Mouse (Mus musculus): ENCODE measurements around the gene Mpzl1. TPM values are rescaled to one million over a fixed set of nuclear protein-coding genes. Genes with fewer than 3 reads are reported as not detected.

Gene Mpzl1
- polyA plus RNA-seq, 1 experiment from 2014 or later = 164 TPM

DNA sequence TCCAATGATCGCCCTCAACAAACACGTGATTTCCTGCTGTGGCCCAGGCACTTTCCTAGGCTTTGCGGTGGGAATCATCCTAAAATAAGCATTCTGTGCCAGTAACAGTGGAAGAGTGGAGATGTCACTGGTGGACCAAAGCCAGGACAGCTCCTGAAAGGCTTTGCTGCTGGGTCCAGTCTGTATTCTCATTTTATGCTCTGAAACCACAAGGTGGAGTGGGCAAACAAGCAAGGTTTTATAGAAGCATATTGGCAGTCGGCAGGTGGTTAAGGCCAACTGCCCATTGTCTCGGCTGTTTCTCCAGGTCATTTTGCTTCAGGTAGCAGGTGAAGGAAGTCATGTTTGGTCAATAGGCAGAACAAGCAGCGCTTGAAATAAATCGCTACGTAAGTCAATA lies 3.2 kb downstream of the Mpzl1 start:
- no peak for ATAC-seq (ENCODE audit: insufficient number of reproducible peaks, insufficient read depth, low FRiP score, low TSS enrichment)
- Histone ChIP-seq H3K9ac (no peak overlapping the region), H3K9me3 (no peaks in the 10 kb centered on the region), H3K27me3 (no peaks in the 10 kb centered on the region), H3K36me3 (0 out of 2 replicates have a peak, but pooled peaks cover 4% of the 10 kb centered on the region), H3K4me2 (replicated peaks) (no peak overlapping the region), H3K27ac (no peak overlapping the region), H3K4me3 (no peak overlapping the region), H3K4me1 (peaks cover 34% of the 10 kb centered on the region)
- 84% methylated on average over 8 of the region's 8 CpGs for WGBS

DNA sequence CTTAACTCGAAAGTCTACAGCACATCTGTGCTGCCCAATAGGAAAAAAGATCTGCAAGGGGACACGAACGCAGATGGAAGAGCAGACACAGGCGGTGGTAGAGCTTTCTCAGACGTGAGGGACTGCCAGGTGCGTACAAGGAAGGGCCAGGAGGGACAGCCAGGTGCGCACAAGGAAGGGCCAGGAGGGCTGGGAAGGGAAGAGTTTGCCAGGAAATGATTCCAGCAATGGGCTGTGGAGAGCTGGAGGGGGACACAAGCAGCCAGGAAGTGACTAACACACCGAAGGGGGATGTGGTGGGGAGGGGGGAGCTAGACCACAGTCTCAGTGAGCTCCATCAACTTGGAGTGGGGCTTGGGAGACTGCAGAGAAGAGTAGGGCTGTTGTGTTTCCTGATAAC lies 4.4 kb downstream of the Mpzl1 start:
- Histone ChIP-seq H3K27me3 (no peaks in the 10 kb centered on the region), H3K27ac (peak overlapping the region; percentile 18; the same call in 1 of the 2 replicates), H3K4me1 (peaks cover 25% of the 10 kb centered on the region), H3K4me3 (no peak overlapping the region), H3K36me3 (0 out of 2 replicates have a peak, but pooled peaks cover 4% of the 10 kb centered on the region), H3K9me3 (no peaks in the 10 kb centered on the region), H3K4me2 (replicated peaks) (0 out of 2 replicates have a peak overlapping the region, but pooled peaks have one; percentile 7), H3K9ac (no peak overlapping the region)
- no peak for ATAC-seq (ENCODE audit: insufficient number of reproducible peaks, insufficient read depth, low FRiP score, low TSS enrichment)
- 31% methylated on average over 8 of the region's 8 CpGs for WGBS

DNA sequence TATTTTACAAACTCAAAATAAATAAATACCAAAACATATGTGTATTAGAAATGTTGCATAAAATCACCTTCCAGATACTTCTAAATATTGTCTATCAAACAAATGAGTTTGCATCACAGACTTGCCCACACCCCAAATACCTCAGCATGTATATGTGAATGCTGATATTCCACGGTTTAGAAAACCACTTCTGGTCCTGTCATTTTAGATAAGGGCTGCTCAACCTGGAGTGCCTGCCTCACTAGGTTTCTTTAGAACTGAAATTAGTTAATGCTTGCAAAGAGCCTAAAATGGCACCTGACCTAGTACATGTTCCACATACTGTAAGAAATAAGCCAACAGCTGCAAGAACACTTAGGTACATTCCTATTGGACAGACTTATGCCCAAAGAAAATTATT lies 5.7 kb downstream of the Mpzl1 start:
- no peak overlapping the region for H3K9ac ChIP-seq
- WGBS = 85% methylated on average over 1 of the region's 1 CpGs
- 0 out of 2 replicates have a peak, but pooled peaks cover 4% of the 10 kb centered on the region for H3K36me3 ChIP-seq
- H3K4me3 ChIP-seq = no peak overlapping the region
- H3K27ac ChIP-seq = no peak overlapping the region
- H3K27me3 ChIP-seq = no peaks in the 10 kb centered on the region
- no peaks in the 10 kb centered on the region for H3K9me3 ChIP-seq
- peaks cover 25% of the 10 kb centered on the region for H3K4me1 ChIP-seq
- no peak for ATAC-seq (ENCODE audit: insufficient number of reproducible peaks, insufficient read depth, low FRiP score, low TSS enrichment)
- no peak overlapping the region for H3K4me2 ChIP-seq (replicated peaks)

DNA sequence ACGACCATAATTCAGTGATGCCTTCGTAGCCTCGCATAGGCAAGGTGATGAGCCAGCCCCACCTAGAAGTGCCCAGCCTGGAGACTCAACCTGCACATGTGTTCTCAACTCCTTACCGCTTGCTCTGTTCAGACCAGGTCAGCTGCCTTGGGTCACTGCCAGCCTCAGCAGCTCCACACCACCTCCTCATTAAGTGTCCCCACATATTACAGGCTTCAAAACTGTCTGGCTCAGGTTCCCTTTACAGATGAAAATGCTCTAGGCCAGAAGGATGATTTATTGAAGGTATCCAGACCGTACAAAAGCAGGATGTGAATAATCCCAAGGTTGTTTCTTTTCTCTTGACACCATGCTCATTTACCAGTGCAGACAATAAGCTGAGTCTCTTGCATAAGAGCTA lies 8.4 kb downstream of the Mpzl1 start:
- H3K4me3 ChIP-seq = no peak overlapping the region
- no peaks in the 10 kb centered on the region for H3K27me3 ChIP-seq
- H3K9me3 ChIP-seq = no peaks in the 10 kb centered on the region
- peaks cover 10% of the 10 kb centered on the region; the same call in 1 of the 2 replicates for H3K36me3 ChIP-seq
- no peak overlapping the region for H3K9ac ChIP-seq
- 90% methylated on average over 5 of the region's 5 CpGs for WGBS
- ATAC-seq (ENCODE audit: insufficient number of reproducible peaks, insufficient read depth, low FRiP score, low TSS enrichment) = no peak
- peaks cover 13% of the 10 kb centered on the region for H3K4me1 ChIP-seq
- no peak overlapping the region for H3K27ac ChIP-seq
- H3K4me2 ChIP-seq (replicated peaks) = no peak overlapping the region

DNA sequence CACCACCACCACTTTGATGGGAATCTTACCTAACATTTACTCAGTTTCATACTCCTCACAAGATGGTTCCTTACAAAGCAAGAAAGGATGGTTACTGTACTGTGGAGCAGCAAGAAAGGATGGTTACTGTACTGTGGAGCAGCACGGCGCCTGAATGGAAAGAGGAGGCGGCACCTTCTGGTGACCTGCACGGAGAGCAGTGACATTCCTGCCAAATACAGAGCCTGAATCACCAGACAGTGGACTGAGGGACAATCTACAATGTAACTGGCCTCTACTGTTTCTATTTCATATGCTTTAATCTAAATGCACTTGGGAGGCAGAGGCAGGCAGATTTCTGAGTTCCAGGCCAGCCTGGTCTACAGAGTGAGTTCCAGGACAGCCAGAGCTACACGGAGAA lies 9.3 kb downstream of the Mpzl1 start:
- Histone ChIP-seq H3K36me3 (peaks cover 9% of the 10 kb centered on the region; the same call in 1 of the 2 replicates), H3K9ac (no peak overlapping the region), H3K4me1 (peaks cover 8% of the 10 kb centered on the region), H3K27ac (no peak overlapping the region), H3K4me3 (no peak overlapping the region), H3K9me3 (no peaks in the 10 kb centered on the region), H3K27me3 (no peaks in the 10 kb centered on the region), H3K4me2 (replicated peaks) (no peak overlapping the region)
- 85% methylated on average over 5 of the region's 5 CpGs for WGBS
- ATAC-seq (ENCODE audit: insufficient number of reproducible peaks, insufficient read depth, low FRiP score, low TSS enrichment) = no peak

DNA sequence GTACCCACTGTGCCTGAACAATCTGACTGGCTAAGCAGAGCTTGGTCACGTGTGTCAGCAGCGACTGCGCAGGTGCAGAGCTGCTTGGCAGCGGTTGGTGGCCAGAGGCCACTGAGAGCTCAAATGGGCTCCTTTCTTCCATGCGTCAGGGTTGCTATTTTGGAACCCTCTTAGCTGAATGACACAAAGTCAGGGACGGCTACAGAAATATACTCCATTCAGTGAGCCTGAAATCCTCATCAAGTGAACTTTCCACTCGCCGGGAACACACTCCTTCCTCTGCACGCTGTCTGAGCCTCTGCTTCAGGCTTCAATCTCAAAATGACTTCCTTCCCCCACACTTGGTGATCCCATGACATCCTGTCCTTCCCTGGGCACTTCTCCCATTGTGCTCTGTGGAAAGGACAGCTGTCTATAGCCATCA lies 16.1 kb downstream of the Mpzl1 start:
- peaks cover 17% of the 10 kb centered on the region for H3K4me1 ChIP-seq
- 0 out of 2 replicates have a peak overlapping the region, but pooled peaks have one; percentile 46 for H3K27ac ChIP-seq
- WGBS = 56% methylated on average over 9 of the region's 9 CpGs
- no peak overlapping the region for H3K4me3 ChIP-seq
- no peaks in the 10 kb centered on the region for H3K27me3 ChIP-seq
- peaks cover 17% of the 10 kb centered on the region for H3K36me3 ChIP-seq
- no peaks in the 10 kb centered on the region; the same call in 1 of the 2 replicates for H3K9me3 ChIP-seq
- ATAC-seq (ENCODE audit: insufficient number of reproducible peaks, insufficient read depth, low FRiP score, low TSS enrichment) = no peak
- H3K4me2 ChIP-seq (replicated peaks) = no peak overlapping the region
- H3K9ac ChIP-seq = no peak overlapping the region

DNA sequence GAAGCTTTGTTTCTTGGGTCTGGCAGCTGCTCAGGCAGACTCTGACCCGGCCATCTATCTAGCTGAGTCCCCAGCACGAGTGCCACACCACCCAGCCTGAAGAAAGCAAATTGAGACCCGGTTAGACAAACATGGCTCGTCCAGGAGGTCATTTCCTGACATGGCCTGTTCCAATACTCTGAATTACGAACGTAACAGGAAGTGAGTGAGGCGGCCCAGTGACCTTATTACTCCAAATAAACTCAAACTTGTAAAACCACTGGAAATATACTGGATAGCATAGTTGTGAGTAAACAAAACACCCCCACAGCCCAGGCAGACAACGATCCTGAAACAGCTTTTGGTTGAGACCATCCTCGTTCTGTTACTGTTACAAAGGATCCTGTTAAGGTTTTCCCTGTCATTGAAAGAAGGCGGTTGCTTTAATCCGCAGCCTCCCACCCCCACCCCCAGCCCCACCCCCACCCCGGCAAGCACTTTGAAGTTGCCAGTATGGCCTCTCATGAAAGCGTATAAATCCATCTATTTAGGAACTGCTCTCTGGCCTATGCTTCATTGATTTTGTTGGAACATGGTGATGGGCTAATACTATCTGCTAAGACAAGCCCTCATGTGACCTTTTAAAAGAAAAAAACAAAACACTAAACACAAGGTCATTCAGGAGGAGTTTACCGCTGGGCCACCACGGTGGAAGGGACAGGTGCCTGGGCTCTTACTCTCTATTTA lies 17.0 kb downstream of the Mpzl1 start:
- 15% methylated on average over 15 of the region's 15 CpGs for WGBS
- H3K4me3 ChIP-seq = no peak overlapping the region
- peaks cover 17% of the 10 kb centered on the region for H3K4me1 ChIP-seq
- H3K36me3 ChIP-seq = peaks cover 11% of the 10 kb centered on the region
- H3K4me2 ChIP-seq (replicated peaks) = no peak overlapping the region
- no peaks in the 10 kb centered on the region for H3K27me3 ChIP-seq
- no peaks in the 10 kb centered on the region; the same call in 1 of the 2 replicates for H3K9me3 ChIP-seq
- ATAC-seq (ENCODE audit: insufficient number of reproducible peaks, insufficient read depth, low FRiP score, low TSS enrichment) = no peak
- peak overlapping the region; percentile 1; the same call in 1 of the 2 replicates for H3K27ac ChIP-seq
- no peak overlapping the region for H3K9ac ChIP-seq

DNA sequence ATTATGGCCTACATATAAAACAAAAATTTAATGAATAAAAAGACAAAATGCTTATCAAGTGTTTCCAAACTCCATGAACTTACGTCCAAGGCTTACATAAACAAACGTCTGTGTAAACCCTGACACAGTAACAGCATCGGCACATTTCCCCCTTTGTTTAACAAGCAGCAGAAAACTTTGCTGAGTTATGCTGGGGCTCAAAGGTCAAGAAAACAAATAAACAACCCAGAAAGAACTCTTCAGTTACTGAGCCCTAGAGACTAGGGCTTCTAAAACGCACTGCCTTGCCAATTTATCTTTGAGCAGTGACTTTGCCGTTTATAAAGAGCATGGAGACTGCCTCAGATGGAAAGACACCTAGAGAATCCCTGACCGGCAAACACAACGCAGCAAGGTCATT lies 17.7 kb downstream of the Mpzl1 start:
- no peak overlapping the region for H3K4me2 ChIP-seq (replicated peaks)
- peak overlapping the region; percentile 1; the same call in 1 of the 2 replicates for H3K27ac ChIP-seq
- no peak for ATAC-seq (ENCODE audit: insufficient number of reproducible peaks, insufficient read depth, low FRiP score, low TSS enrichment)
- H3K27me3 ChIP-seq = no peaks in the 10 kb centered on the region
- no peak overlapping the region for H3K9ac ChIP-seq
- H3K4me3 ChIP-seq = no peak overlapping the region
- 28% methylated on average over 7 of the region's 7 CpGs for WGBS
- peaks cover 17% of the 10 kb centered on the region for H3K4me1 ChIP-seq
- H3K36me3 ChIP-seq = peaks cover 11% of the 10 kb centered on the region
- H3K9me3 ChIP-seq = no peaks in the 10 kb centered on the region; the same call in 1 of the 2 replicates

DNA sequence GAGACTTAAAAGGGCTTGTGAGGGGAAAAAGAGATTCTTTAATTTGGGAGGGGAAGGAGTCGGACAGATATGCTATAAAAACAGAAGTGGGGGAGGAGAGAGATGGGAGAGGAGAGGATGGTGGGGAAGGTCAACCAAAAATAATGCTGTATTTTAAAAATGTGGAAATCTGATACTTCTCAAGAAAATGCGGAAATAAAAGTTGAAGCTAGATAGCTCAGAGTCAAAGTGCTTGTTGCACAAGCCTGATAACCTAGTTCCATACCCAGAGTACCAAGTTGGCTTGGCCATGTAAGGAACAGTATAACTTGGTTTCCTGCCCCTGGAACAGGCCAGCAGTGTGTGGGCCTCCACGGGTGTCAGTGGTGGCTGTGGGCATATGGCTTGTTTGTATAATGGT lies 19.5 kb downstream of the Mpzl1 start:
- H3K4me1 ChIP-seq = peaks cover 32% of the 10 kb centered on the region
- H3K9ac ChIP-seq = no peak overlapping the region
- no peak for ATAC-seq (ENCODE audit: insufficient number of reproducible peaks, insufficient read depth, low FRiP score, low TSS enrichment)
- H3K27me3 ChIP-seq = no peaks in the 10 kb centered on the region
- H3K4me3 ChIP-seq = no peak overlapping the region
- H3K4me2 ChIP-seq (replicated peaks) = no peak overlapping the region
- H3K36me3 ChIP-seq = peaks cover 11% of the 10 kb centered on the region
- WGBS = 91% methylated on average over 3 of the region's 3 CpGs
- H3K9me3 ChIP-seq = no peaks in the 10 kb centered on the region; the same call in 1 of the 2 replicates
- no peak overlapping the region for H3K27ac ChIP-seq

DNA sequence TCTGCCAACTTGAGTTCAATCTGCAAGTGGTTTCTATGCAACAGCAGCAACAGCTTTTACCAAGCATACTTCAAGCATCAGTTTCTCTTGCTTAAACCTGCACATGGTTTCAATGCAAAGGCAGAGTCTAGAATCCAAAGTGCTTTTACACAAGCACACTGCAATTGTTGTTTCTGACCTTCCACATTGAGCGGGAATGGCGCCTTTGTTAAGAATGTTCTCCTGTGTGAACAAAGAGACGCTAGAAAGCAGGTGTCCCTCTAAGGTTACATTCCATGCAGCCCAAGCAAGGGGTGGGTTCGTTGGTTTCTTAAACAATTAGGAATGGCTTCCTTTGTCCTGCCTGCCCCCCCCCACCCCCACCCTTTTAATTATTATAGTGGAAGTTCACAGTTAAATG lies 20.4 kb downstream of the Mpzl1 start:
- no peak overlapping the region for H3K9ac ChIP-seq
- 79% methylated on average over 4 of the region's 4 CpGs for WGBS
- H3K4me3 ChIP-seq = no peak overlapping the region
- no peak overlapping the region for H3K27ac ChIP-seq
- H3K9me3 ChIP-seq = no peaks in the 10 kb centered on the region; the same call in 1 of the 2 replicates
- H3K27me3 ChIP-seq = no peaks in the 10 kb centered on the region
- ATAC-seq (ENCODE audit: insufficient number of reproducible peaks, insufficient read depth, low FRiP score, low TSS enrichment) = no peak
- H3K4me1 ChIP-seq = peaks cover 38% of the 10 kb centered on the region
- peaks cover 11% of the 10 kb centered on the region for H3K36me3 ChIP-seq
- no peak overlapping the region for H3K4me2 ChIP-seq (replicated peaks)

DNA sequence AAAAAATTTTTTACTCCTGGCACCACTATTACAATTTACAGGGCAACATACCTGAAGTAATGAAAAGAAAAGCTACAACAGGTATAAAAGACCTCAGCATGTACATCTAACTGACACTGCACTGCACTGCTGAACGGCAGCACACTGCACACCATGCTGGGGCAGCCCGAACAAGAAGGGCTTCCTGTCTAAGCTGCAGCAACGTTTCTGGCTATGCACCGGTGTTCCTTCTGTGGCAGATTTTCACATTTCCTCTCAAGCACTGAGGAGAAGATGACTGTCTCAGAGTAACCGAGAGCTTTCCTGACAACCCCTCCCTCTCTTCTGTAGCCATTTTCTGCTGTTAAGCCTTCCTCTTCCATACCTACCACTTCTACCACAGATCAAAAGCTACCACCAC lies 21.6 kb downstream of the Mpzl1 start:
- WGBS = 54% methylated on average over 5 of the region's 5 CpGs
- Histone ChIP-seq H3K27ac (no peak overlapping the region), H3K9me3 (no peaks in the 10 kb centered on the region; the same call in 1 of the 2 replicates), H3K4me1 (peaks cover 29% of the 10 kb centered on the region), H3K36me3 (peaks cover 18% of the 10 kb centered on the region), H3K9ac (no peak overlapping the region), H3K4me2 (replicated peaks) (no peak overlapping the region), H3K27me3 (no peaks in the 10 kb centered on the region), H3K4me3 (no peak overlapping the region)
- no peak for ATAC-seq (ENCODE audit: insufficient number of reproducible peaks, insufficient read depth, low FRiP score, low TSS enrichment)

DNA sequence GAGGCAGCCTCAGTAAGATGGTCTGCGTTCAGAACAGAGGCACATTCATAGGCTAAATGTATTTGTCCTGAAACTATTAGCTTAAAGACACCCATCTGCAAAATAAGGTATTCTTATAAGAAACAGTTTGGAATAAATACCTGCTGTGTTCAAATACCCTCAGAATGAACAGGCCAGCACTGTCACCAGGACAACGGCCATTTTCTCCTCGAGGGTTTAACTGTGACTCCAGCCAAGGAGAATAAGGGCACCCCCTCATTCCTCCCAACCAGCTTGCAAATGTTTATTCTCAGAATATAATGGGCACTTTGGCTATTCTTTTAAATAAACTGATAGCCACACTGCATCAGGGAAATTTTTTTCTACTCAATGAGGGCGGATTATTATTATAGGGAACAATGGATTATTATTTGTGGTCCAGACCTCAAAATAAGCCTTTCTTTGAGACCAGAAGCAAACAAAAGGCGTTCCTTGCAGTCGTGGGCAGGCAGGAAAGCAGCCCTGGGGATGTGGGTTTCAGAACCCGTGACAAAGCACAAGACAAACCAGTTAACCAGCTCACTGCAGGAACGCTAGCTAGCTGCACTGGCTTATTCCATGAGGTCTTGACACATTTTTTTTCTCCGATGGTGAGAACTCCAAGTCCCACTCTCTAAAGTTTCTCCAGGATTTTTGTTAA lies 23.9 kb downstream of the Mpzl1 start:
- 30% methylated on average over 9 of the region's 9 CpGs for WGBS
- peaks cover 35% of the 10 kb centered on the region for H3K36me3 ChIP-seq
- H3K4me3 ChIP-seq = no peak overlapping the region
- H3K27me3 ChIP-seq = no peaks in the 10 kb centered on the region
- no peaks in the 10 kb centered on the region; the same call in 1 of the 2 replicates for H3K9me3 ChIP-seq
- H3K4me2 ChIP-seq (replicated peaks) = no peak overlapping the region
- no peak for ATAC-seq (ENCODE audit: insufficient number of reproducible peaks, insufficient read depth, low FRiP score, low TSS enrichment)
- no peak overlapping the region for H3K9ac ChIP-seq
- H3K27ac ChIP-seq = peak overlapping the region; percentile 78
- H3K4me1 ChIP-seq = peaks cover 21% of the 10 kb centered on the region
